Mouse (Mus musculus) midbrain, postnatal 0 days (tissue): ENCODE data around the gene Isg20l2. TPM values are rescaled to one million over a fixed set of nuclear protein-coding genes. Genes with fewer than 3 reads are reported as not detected.

ENCODE experiments used
- ATAC-seq: fragments of 200-750 bp; cut with Nextera tagmentation; 2 replicates; pipeline ENCODE4 v1.8.0; 2017; ENCODE audit warnings: moderate number of reproducible peaks, mild to moderate bottlenecking, moderate TSS enrichment, moderate library complexity; ENCODE audit not compliant: low FRiP score
- DNase-seq: peaks from one replicate; pipeline ENCODE4 v3.0.0-alpha.2; 2015; ENCODE audit warnings: low spot score
- H3K27ac ChIP-seq: fragments of 300-500 bp; sonication (generic); 2 replicates; pipeline ENCODE4 v1.5.1; 2014; ENCODE audit warnings: low read depth, mild to moderate bottlenecking, low read length, mixed read lengths
- H3K27me3 ChIP-seq: fragments of 300-500 bp; sonication (generic); 2 replicates; pipeline ENCODE4 v1.6.1; 2014; ENCODE audit warnings: low read length, control low read depth, mixed read lengths; ENCODE audit not compliant: insufficient read depth
- H3K36me3 ChIP-seq: fragments of 300-500 bp; sonication (generic); 2 replicates; pipeline ENCODE4 v1.6.1; 2014; ENCODE audit warnings: low read length, control low read depth, mixed read lengths; ENCODE audit not compliant: insufficient read depth
- H3K4me1 ChIP-seq: fragments of 300-500 bp; sonication (generic); 2 replicates; pipeline ENCODE4 v1.6.1; 2014; ENCODE audit warnings: mild to moderate bottlenecking, control low read depth, antibody characterized with exemption, low read length, mixed read lengths; ENCODE audit not compliant: insufficient read depth
- H3K4me2 ChIP-seq: fragments of 300-500 bp; sonication (generic); 2 replicates; pipeline ENCODE4 v1.6.1; 2014; ENCODE audit warnings: low read depth, mild to moderate bottlenecking, low read length, mixed read lengths; ENCODE audit not compliant: poor library complexity, severe bottlenecking
- H3K4me3 ChIP-seq: fragments of 300-500 bp; sonication (generic); 2 replicates; pipeline ENCODE4 v1.5.1; 2014; ENCODE audit warnings: low read depth, mild to moderate bottlenecking, low read length, moderate library complexity
- H3K9ac ChIP-seq: fragments of 300-500 bp; sonication (generic); replicated peaks from 2 replicates; pipeline ENCODE4 v1.6.1; 2014; ENCODE audit warnings: mild to moderate bottlenecking, low read length, moderate library complexity, mixed read lengths; ENCODE audit not compliant: poor library complexity, severe bottlenecking
- H3K9me3 ChIP-seq: fragments of 300-500 bp; sonication (generic); 2 replicates; pipeline ENCODE4 v1.6.1; 2016; ENCODE audit warnings: low read length, control low read depth
- CTCF ChIP-seq: IDR thresholded peaks from 2 replicates; pipeline ENCODE4 v1.5.1; 2016; ENCODE audit warnings: antibody characterized with exemption, mild to moderate bottlenecking
- WGBS: fragments of 180-500 bp; shearing (Covaris S2); extraction: QIAGEN DNeasy Blood & Tissue Kit; methylation state at CpG from one replicate; pipeline ENCODE4 v1.1.7; 2014; 5-methylcytosine and 5-hydroxymethylcytosine counted together
- polyA plus RNA-seq: library from polyadenylated mRNA; unstranded; fragments of >200 nt; fragmentation: Nextera tagmentation; extraction: Ambion mirVana; gene quantifications from 2 replicates; pipeline ENCODE4 v1.2.1, GENCODE M21; 2015
- total RNA-seq: library from RNA; depleted of rRNA; stranded (reverse); fragments of >200 nt; gene quantifications from 2 replicates; pipeline ENCODE4 v1.2.3, GENCODE M21; 2014

The Isg20l2 gene
- total and polyA plus RNA-seq, 2 experiments from 2014 or later = 14.7 to 20.5 TPM

DNA sequence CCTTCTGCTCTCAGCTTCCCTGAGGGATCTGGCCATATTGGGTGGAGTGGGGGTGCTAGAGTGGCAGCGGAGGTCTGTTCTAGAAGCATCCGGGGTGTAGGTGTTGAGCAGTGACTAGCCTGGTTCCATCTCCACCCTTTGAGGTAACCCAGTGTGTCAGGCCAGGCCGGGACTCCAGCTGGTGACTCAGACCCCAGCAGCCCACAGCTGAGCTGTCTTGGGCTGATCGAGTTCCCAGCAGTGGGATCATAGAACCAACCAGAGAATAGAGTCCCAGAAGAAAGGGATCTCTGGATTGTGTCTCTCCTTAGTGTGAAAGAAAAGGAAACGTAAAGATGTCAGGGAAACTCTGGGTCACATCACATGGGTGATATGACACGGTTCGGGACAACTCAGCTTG, 29.3 kb downstream of the Isg20l2 start:
- DNase-seq (no peak), ATAC-seq (no peak)
- Histone ChIP-seq H3K4me3 (no peak overlapping the region), H3K4me2 (no peak overlapping the region), H3K36me3 (no peaks in the 10 kb centered on the region), H3K27me3 (0 out of 2 replicates have a peak, but pooled peaks cover 3% of the 10 kb centered on the region), H3K9me3 (no peaks in the 10 kb centered on the region), H3K27ac (no peak overlapping the region), H3K9ac (no peak overlapping the region), H3K4me1 (no peaks in the 10 kb centered on the region)
- WGBS = 71% methylated on average over 7 of the region's 7 CpGs
- no peak for TF ChIP-seq CTCF

GRCm38 (mm10) chr3:87960191-87960585, 30.1 kb downstream of the Isg20l2 start:
- Histone ChIP-seq H3K9ac (peak overlapping the region; percentile 55), H3K4me3 (peak overlapping the region; percentile 42), H3K36me3 (no peaks in the 10 kb centered on the region), H3K9me3 (no peaks in the 10 kb centered on the region), H3K4me1 (no peaks in the 10 kb centered on the region), H3K27me3 (0 out of 2 replicates have a peak, but pooled peaks cover 3% of the 10 kb centered on the region), H3K27ac (peak overlapping the region; percentile 52; the same call in 1 of the 2 replicates), H3K4me2 (peak overlapping the region; percentile 75)
- DNase-seq = no peak
- no peak for ATAC-seq
- TF ChIP-seq CTCF = no peak
- 4% methylated on average over 10 of the region's 10 CpGs for WGBS

DNA sequence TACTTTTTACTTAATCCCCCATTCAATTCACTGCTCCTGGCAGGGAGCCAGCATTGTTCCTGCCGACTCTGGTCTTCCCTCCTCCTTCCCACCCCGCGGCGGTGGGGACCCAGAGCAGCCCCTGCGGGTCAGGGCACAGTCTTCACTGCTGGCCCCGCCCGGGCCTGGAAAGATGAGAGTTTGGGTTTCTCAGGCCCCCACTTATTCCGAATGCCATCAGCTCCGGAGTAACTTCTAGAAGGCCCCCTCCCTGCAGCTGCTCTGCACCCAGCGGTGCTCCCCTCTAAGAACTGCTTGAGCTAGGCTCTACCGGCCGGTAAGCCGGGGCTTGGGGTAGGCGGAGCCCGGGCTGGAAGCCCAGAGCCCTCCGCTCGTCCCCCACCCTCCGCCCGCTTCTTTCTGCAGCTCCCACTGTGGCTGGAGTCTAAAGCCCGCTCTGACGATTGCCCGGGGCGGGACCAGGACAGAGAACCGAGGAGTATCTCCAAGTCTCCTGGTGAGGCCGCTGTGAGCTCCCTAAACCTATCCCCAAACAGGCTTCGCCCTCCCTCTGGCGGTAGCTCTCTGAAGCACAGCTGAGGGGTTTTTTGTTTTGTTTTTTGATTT, 30.6 kb downstream of the Isg20l2 start:
- Histone ChIP-seq H3K27me3 (0 out of 2 replicates have a peak, but pooled peaks cover 3% of the 10 kb centered on the region), H3K4me3 (peak overlapping the region; percentile 42), H3K4me2 (peak overlapping the region; percentile 75), H3K36me3 (no peaks in the 10 kb centered on the region), H3K9me3 (no peaks in the 10 kb centered on the region), H3K4me1 (no peaks in the 10 kb centered on the region), H3K9ac (peak overlapping the region; percentile 55), H3K27ac (peak overlapping the region; percentile 52)
- peak; percentile 97 for DNase-seq
- ATAC-seq = peak; percentile 96
- peak; percentile 98 for TF ChIP-seq CTCF
- under 1% methylated on average over 27 of the region's 27 CpGs for WGBS

- Histone ChIP-seq H3K9ac (no peak overlapping the region), H3K4me1 (0 out of 2 replicates have a peak, but pooled peaks cover 3% of the 10 kb centered on the region), H3K27me3 (0 out of 2 replicates have a peak, but pooled peaks cover 11% of the 10 kb centered on the region), H3K9me3 (no peaks in the 10 kb centered on the region), H3K27ac (no peak overlapping the region), H3K36me3 (no peaks in the 10 kb centered on the region), H3K4me2 (peak overlapping the region; percentile 92), H3K4me3 (peak overlapping the region; percentile 48)
- peak; percentile 69 for DNase-seq
- ATAC-seq = no peak
- TF ChIP-seq CTCF = peak; percentile 85
- 1% methylated on average over 21 of the region's 21 CpGs for WGBS
These were observed 40.2 kb downstream of the Isg20l2 start for GRCm38 (mm10) chr3:87970184-87970938.

DNA sequence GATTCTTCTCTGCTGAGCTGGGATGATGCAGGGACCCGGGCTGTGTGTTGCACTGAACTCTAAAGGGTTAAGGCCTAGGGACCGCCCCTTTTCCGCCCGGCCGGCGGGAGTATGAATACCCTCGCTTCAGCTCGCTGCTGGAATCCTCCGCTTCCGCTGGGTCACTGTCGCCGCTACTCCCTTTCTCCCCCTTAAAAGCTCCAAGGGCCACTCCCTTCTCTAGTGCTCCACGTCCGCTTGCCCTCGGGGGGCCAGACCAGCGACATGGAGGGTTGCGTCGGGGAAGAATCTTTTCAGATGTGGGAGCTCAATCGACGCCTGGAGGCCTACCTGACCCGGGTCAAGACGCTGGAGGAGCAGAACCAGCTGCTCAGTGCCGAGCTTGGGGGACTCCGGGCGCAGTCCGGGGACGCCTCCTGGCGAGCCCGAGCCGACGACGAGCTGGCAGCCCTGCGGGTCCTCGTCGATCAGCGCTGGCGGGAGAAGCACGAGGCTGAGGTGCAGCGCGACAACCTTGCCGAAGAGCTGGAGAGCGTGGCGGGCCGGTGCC, 40.9 kb downstream of the Isg20l2 start, which contains the start of gene Nes:
Nes (plus strand) TSS at position 140 of the 550 bp plus-strand sequence.
- Histone ChIP-seq H3K4me1 (0 out of 2 replicates have a peak, but pooled peaks cover 3% of the 10 kb centered on the region), H3K9ac (peak within 1 kb of the TSS; percentile 54), H3K36me3 (peaks cover 4% of the 10 kb centered on the region; the same call in 1 of the 2 replicates), H3K27ac (no peak within 1 kb of the TSS), H3K4me3 (peak within 1 kb of the TSS; percentile 48), H3K9me3 (no peaks in the 10 kb centered on the region), H3K27me3 (0 out of 2 replicates have a peak, but pooled peaks cover 11% of the 10 kb centered on the region), H3K4me2 (peak within 1 kb of the TSS; percentile 92)
- under 1% methylated on average over 44 of the region's 44 CpGs for WGBS
- TF ChIP-seq CTCF = no peak
- ATAC-seq = peak; percentile 63
- DNase-seq = peak; percentile 80
